ENCODE assay signal across 10 mouse cellular contexts in genomic region chr19:20363221-20363620, GRCm38 (mm10). TPM values are rescaled to one million over a fixed set of nuclear protein-coding genes. Genes with fewer than 3 reads are reported as not detected.
DNase-seq lines count a peak whose midpoint lies in the region; ATAC-seq and TF ChIP-seq lines count a peak whose summit lies in the region.
"Had no signal": no experiment of that assay in that cellular context is flagged by ENCODE, and none has a peak within 500 bp of the region (broad histone marks: within the 10 kb centered on the region; RNA-seq: fewer than 3 reads in every experiment).

No protein-coding gene starts in this region.

- no peak overlapping the region for H3K4me2 ChIP-seq in liver, embryonic 11.5 days
- H3K4me2 ChIP-seq in midbrain, embryonic 15.5 days, result no peak overlapping the region
- H3K4me2 ChIP-seq: liver, embryonic 13.5 days had no signal

- H3K27me3 ChIP-seq in liver, adult 2 months (ENCODE audit: control insufficient read depth, insufficient read depth, low read length), result no peaks in the 10 kb centered on the region
- no peaks in the 10 kb centered on the region for H3K27me3 ChIP-seq in liver, embryonic 11.5 days (replicated peaks; ENCODE audit: control insufficient read depth, insufficient read depth, low read length)
- no peaks in the 10 kb centered on the region for H3K27me3 ChIP-seq in midbrain, embryonic 15.5 days (replicated peaks)
- H3K27me3 ChIP-seq: liver, embryonic 13.5 days had no signal

- no peak overlapping the region for H3K9ac ChIP-seq in liver, adult 2 months (ENCODE audit: low read depth, low read length)
- H3K9ac ChIP-seq in liver, embryonic 11.5 days (ENCODE audit: low read depth, low read length), result no peak overlapping the region
- no peak overlapping the region for H3K9ac ChIP-seq in midbrain, embryonic 15.5 days
- H3K9ac ChIP-seq: liver, embryonic 13.5 days had no signal

- no peak for TF ChIP-seq CTCF in liver, adult 2 months (IDR thresholded peaks at IDR 0.05; ENCODE audit: low read depth, low read length)

- WGBS in liver, adult 2 months, result 67% methylated on average over 10 of the region's 10 CpGs
- WGBS in liver, embryonic 11.5 days, result 65% methylated on average over 10 of the region's 10 CpGs
- WGBS in midbrain, embryonic 15.5 days, result 73% methylated on average over 10 of the region's 10 CpGs

- H3K79me2 ChIP-seq in liver, adult 2 months (ENCODE audit: control insufficient read depth, insufficient read depth, low read length), result no peaks in the 10 kb centered on the region

- H3K9me3 ChIP-seq in liver, embryonic 11.5 days (ENCODE audit: control insufficient read depth, low read length), result no peaks in the 10 kb centered on the region
- no peaks in the 10 kb centered on the region for H3K9me3 ChIP-seq in midbrain, embryonic 15.5 days
- H3K9me3 ChIP-seq: liver, embryonic 13.5 days had no signal

- ATAC-seq in liver, embryonic 11.5 days (replicated peaks; ENCODE audit: low FRiP score), result no peak
- no peak for ATAC-seq in midbrain, embryonic 15.5 days (replicated peaks)

- no peak for TF ChIP-seq POLR2A in liver, adult 2 months (IDR thresholded peaks at IDR 0.05; ENCODE audit: extremely low read depth, insufficient read depth, low read length)

- no peak overlapping the region for H3K27ac ChIP-seq in liver, adult 2 months (replicated peaks; ENCODE audit: insufficient read depth, low read depth, low read length)
- no peak overlapping the region for H3K27ac ChIP-seq in liver, embryonic 11.5 days (ENCODE audit: low read depth, low read length)
- H3K27ac ChIP-seq in midbrain, embryonic 15.5 days, result no peak overlapping the region
- H3K27ac ChIP-seq: liver, embryonic 13.5 days had no signal

- peak; percentile 9 for DNase-seq in liver, adult 2 months (ENCODE audit: extremely low read depth, low read depth, low spot score)
- DNase-seq in liver, embryonic 11.5 days (ENCODE audit: low spot score), result no peak
- peak; percentile 70 for DNase-seq in ES-CJ7 (ENCODE audit: low read depth, low spot score)
- peak; percentile 46 for DNase-seq in c-Kit-positive CD71-negative TER-119-negative erythroid progenitor cells, embryonic 14.5 days (ENCODE audit: low read depth)
- peak; percentile 12 for DNase-seq in mesoderm, embryonic 11.5 days (ENCODE audit: low read depth, low spot score)
- DNase-seq in layer of hippocampus, adult 18-20 months (ENCODE audit: low spot score in 2 of 2), result no peak
- DNase-seq: cerebellum, adult 2 months; liver, embryonic 13.5 days; right cerebral cortex, adult 18-20 months had no signal

- no peaks in the 10 kb centered on the region for H3K36me3 ChIP-seq in liver, adult 2 months (ENCODE audit: control insufficient read depth, insufficient read depth, low read length)
- H3K36me3 ChIP-seq in liver, embryonic 11.5 days (ENCODE audit: control insufficient read depth, insufficient read depth, low read length), result no peaks in the 10 kb centered on the region
- no peaks in the 10 kb centered on the region for H3K36me3 ChIP-seq in midbrain, embryonic 15.5 days (replicated peaks)
- H3K36me3 ChIP-seq: liver, embryonic 13.5 days had no signal

- no peaks in the 10 kb centered on the region for H3K4me1 ChIP-seq in liver, adult 2 months (ENCODE audit: control insufficient read depth, insufficient read depth, low read length)
- H3K4me1 ChIP-seq in liver, embryonic 11.5 days (replicated peaks; ENCODE audit: control insufficient read depth, insufficient read depth, low read length), result no peaks in the 10 kb centered on the region
- H3K4me1 ChIP-seq in midbrain, embryonic 15.5 days, result no peaks in the 10 kb centered on the region
- H3K4me1 ChIP-seq: liver, embryonic 13.5 days had no signal

- no peak overlapping the region for H3K4me3 ChIP-seq in liver, adult 2 months (ENCODE audit: insufficient read depth, low read depth, low read length)
- H3K4me3 ChIP-seq in liver, embryonic 11.5 days (ENCODE audit: low read depth, low read length), result no peak overlapping the region
- no peak overlapping the region for H3K4me3 ChIP-seq in midbrain, embryonic 15.5 days
- H3K4me3 ChIP-seq: liver, embryonic 13.5 days had no signal

RNA-seq across cellular contexts. Expression of gene Anxa1, which starts 27.5 kb away (rescaled TPM):
- total RNA-seq in liver, adult 2 months (2014; rRNA removed), result 3.6 and 4.1 TPM in 2 replicates
- 0.65 and 1.0 TPM in 2 replicates for polyA plus RNA-seq in liver, adult 2 months (2012; rRNA removed)
- polyA plus RNA-seq in liver, embryonic 11.5 days (2014; fragmentation: Nextera tagmentation; extraction: Ambion mirVana), result 16.8 and 18.7 TPM in 2 replicates
- 1 to 10 TPM; 1.4 to 2.5 TPM for total RNA-seq in layer of hippocampus, adult 18-20 months (2021)
- 9.2 and 12.3 TPM in 2 replicates for polyA plus RNA-seq in midbrain, embryonic 15.5 days (2015; fragmentation: Nextera tagmentation; extraction: Ambion mirVana)

Comparison
In these comparisons a context has a peak if more than half of its experiments do, and no peak if none do; other contexts are left out.
1. DNase-seq: peak in liver, adult 2 months (single experiment), ES-CJ7 (single experiment), c-Kit-positive CD71-negative TER-119-negative erythroid progenitor cells, embryonic 14.5 days (single experiment) and mesoderm, embryonic 11.5 days (single experiment); none in liver, embryonic 11.5 days (single experiment) and layer of hippocampus, adult 18-20 months (0 of 2).